ENCODE assay signal across 7 mouse cellular contexts in the genomic region with DNA sequence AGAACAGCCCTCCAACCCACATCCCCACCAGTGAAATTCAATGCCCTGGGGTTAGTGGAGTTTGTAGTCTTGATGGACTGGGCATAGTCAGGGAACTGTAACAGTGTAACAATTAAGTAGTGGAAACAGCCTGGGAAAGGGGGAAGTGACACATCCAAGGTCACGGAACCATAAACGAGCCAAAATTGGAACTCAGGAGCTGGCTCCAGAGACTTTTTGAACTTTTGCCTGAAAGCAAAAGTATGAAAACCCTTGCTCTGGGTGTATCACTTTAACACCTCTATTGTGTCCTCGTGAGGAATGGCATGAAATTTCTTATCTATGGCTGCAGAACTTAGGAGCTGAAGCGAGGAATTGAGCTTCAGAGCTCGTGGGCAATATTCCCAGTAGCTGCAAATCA. TPM values are rescaled to one million over a fixed set of nuclear protein-coding genes. Genes with fewer than 3 reads are reported as not detected.
DNase-seq lines count a peak whose midpoint lies in the region; ATAC-seq lines count a peak whose summit lies in the region.

No protein-coding gene starts in this region.

- peak overlapping the region; percentile 70 for H3K4me2 ChIP-seq in lung, embryonic 15.5 days
- H3K4me2 ChIP-seq in forebrain, embryonic 11.5 days (ENCODE audit: low read depth, low read length, severe bottlenecking): peak overlapping the region; percentile 73; the same call in 1 of the 2 replicates
- H3K4me2 ChIP-seq in limb, embryonic 12.5 days: peak overlapping the region; percentile 89
- peak overlapping the region; percentile 76 for H3K4me2 ChIP-seq in stomach, embryonic 15.5 days

- peak overlapping the region; percentile 93 for H3K9ac ChIP-seq in lung, embryonic 15.5 days
- peak overlapping the region; percentile 92; the same call in 1 of the 2 replicates for H3K9ac ChIP-seq in forebrain, embryonic 11.5 days (ENCODE audit: low read length)
- H3K9ac ChIP-seq in limb, embryonic 12.5 days (replicated peaks): 0 out of 2 replicates have a peak overlapping the region, but pooled peaks have one; percentile 88
- no peak overlapping the region for H3K9ac ChIP-seq in stomach, embryonic 15.5 days

- H3K36me3 ChIP-seq in lung, embryonic 15.5 days: no peaks in the 10 kb centered on the region
- no peaks in the 10 kb centered on the region for H3K36me3 ChIP-seq in forebrain, embryonic 11.5 days (ENCODE audit: control insufficient read depth, insufficient read depth, low read length)
- H3K36me3 ChIP-seq in limb, embryonic 12.5 days: no peaks in the 10 kb centered on the region
- no peaks in the 10 kb centered on the region for H3K36me3 ChIP-seq in stomach, embryonic 15.5 days

- H3K9me3 ChIP-seq in lung, embryonic 15.5 days: no peaks in the 10 kb centered on the region
- no peaks in the 10 kb centered on the region; the same call in 1 of the 2 replicates for H3K9me3 ChIP-seq in forebrain, embryonic 11.5 days (ENCODE audit: control insufficient read depth, low read length)
- H3K9me3 ChIP-seq in limb, embryonic 12.5 days: no peaks in the 10 kb centered on the region
- no peaks in the 10 kb centered on the region for H3K9me3 ChIP-seq in stomach, embryonic 15.5 days

- DNase-seq in lung, adult 18-20 months: no peak
- DNase-seq in forebrain, embryonic 11.5 days (ENCODE audit: low spot score): no peak
- DNase-seq in left cerebral cortex, adult 8-10 months (ENCODE audit: low spot score in 2 of 2): no peak
- no peak for DNase-seq in layer of hippocampus, postnatal 36 days

- H3K4me1 ChIP-seq in lung, embryonic 15.5 days: peaks cover 37% of the 10 kb centered on the region
- H3K4me1 ChIP-seq in forebrain, embryonic 11.5 days (replicated peaks; ENCODE audit: control insufficient read depth, insufficient read depth, low read length): peaks cover 4% of the 10 kb centered on the region; the same call in 1 of the 2 replicates
- H3K4me1 ChIP-seq in limb, embryonic 12.5 days (replicated peaks): peaks cover 24% of the 10 kb centered on the region
- H3K4me1 ChIP-seq in stomach, embryonic 15.5 days: peaks cover 34% of the 10 kb centered on the region

- H3K27ac ChIP-seq in lung, embryonic 15.5 days: no peak overlapping the region
- no peak overlapping the region for H3K27ac ChIP-seq in forebrain, embryonic 11.5 days (ENCODE audit: low read depth, low read length)
- no peak overlapping the region for H3K27ac ChIP-seq in limb, embryonic 12.5 days
- H3K27ac ChIP-seq in stomach, embryonic 15.5 days: peak overlapping the region; percentile 93

- H3K27me3 ChIP-seq in lung, embryonic 15.5 days: no peaks in the 10 kb centered on the region
- H3K27me3 ChIP-seq in forebrain, embryonic 11.5 days (ENCODE audit: control insufficient read depth, insufficient read depth, low read length): no peaks in the 10 kb centered on the region
- H3K27me3 ChIP-seq in limb, embryonic 12.5 days: no peaks in the 10 kb centered on the region
- no peaks in the 10 kb centered on the region for H3K27me3 ChIP-seq in stomach, embryonic 15.5 days (replicated peaks)

- no peak for ATAC-seq in lung, embryonic 15.5 days (ENCODE audit: borderline replicate concordance, extremely low read depth, low FRiP score, low TSS enrichment)
- ATAC-seq in forebrain, embryonic 11.5 days (replicated peaks; ENCODE audit: low FRiP score): no peak
- no peak for ATAC-seq in limb, embryonic 12.5 days (ENCODE audit: insufficient number of reproducible peaks, insufficient read depth, low FRiP score, low TSS enrichment, low read depth)
- no peak for ATAC-seq in stomach, embryonic 15.5 days (ENCODE audit: insufficient read depth, low FRiP score, low read depth)

- H3K4me3 ChIP-seq in lung, embryonic 15.5 days: peak overlapping the region; percentile 90
- H3K4me3 ChIP-seq in forebrain, embryonic 11.5 days (ENCODE audit: low read depth, low read length): peak overlapping the region; percentile 80
- H3K4me3 ChIP-seq in limb, embryonic 12.5 days (replicated peaks): peak overlapping the region; percentile 74
- peak overlapping the region; percentile 87 for H3K4me3 ChIP-seq in stomach, embryonic 15.5 days (replicated peaks)

- WGBS in lung, embryonic 15.5 days: 60% methylated on average over 5 of the region's 5 CpGs
- 89% methylated on average over 5 of the region's 5 CpGs for WGBS in forebrain, embryonic 11.5 days
- WGBS in limb, embryonic 12.5 days: 89% methylated on average over 5 of the region's 5 CpGs
- 69% methylated on average over 5 of the region's 5 CpGs for WGBS in stomach, embryonic 15.5 days

RNA-seq across cellular contexts. Expression of gene Zfp787, which starts 1.6 kb away (rescaled TPM):
- 24.6 and 25.4 TPM in 2 replicates for polyA plus RNA-seq in lung, embryonic 15.5 days (2015; fragmentation: Nextera tagmentation; extraction: Ambion mirVana)
- 11.2 and 12.3 TPM in 2 replicates for polyA plus RNA-seq in forebrain, embryonic 11.5 days (2014; fragmentation: Nextera tagmentation; extraction: Ambion mirVana)
- 35.2 and 36.1 TPM in 2 replicates for polyA plus RNA-seq in limb, embryonic 12.5 days (2016; fragmentation: Nextera tagmentation; extraction: Ambion mirVana)
- polyA plus RNA-seq in stomach, embryonic 15.5 days (2015; fragmentation: Nextera tagmentation; extraction: Ambion mirVana): 26.0 and 28.1 TPM in 2 replicates
- total RNA-seq in left cerebral cortex, adult 8-10 months (2022): 10 to 100 TPM; 29.2 to 35.3 (median 32.1) TPM
- 10 to 100 TPM; 23.5 to 26.5 TPM for total RNA-seq in layer of hippocampus, postnatal 36 days (2021)

RNA-seq across cellular contexts. Expression of gene Zfp444, which starts 17.9 kb away (rescaled TPM):
- polyA plus RNA-seq in lung, embryonic 15.5 days (2015; fragmentation: Nextera tagmentation; extraction: Ambion mirVana): 55.8 and 62.2 TPM in 2 replicates
- polyA plus RNA-seq in forebrain, embryonic 11.5 days (2014; fragmentation: Nextera tagmentation; extraction: Ambion mirVana): 73.9 and 82.4 TPM in 2 replicates
- polyA plus RNA-seq in limb, embryonic 12.5 days (2016; fragmentation: Nextera tagmentation; extraction: Ambion mirVana): 73.5 and 81.0 TPM in 2 replicates
- polyA plus RNA-seq in stomach, embryonic 15.5 days (2015; fragmentation: Nextera tagmentation; extraction: Ambion mirVana): 46.8 and 49.6 TPM in 2 replicates
- 10 to 100 TPM; 43.8 to 54.2 (median 49.5) TPM for total RNA-seq in left cerebral cortex, adult 8-10 months (2022)
- total RNA-seq in layer of hippocampus, postnatal 36 days (2021): 10 to 100 TPM; 52.7 to 60.6 TPM

RNA-seq across cellular contexts. Expression of gene Galp, which starts 42.7 kb away (rescaled TPM):
- not detected in 2 replicates for polyA plus RNA-seq in lung, embryonic 15.5 days (2015; fragmentation: Nextera tagmentation; extraction: Ambion mirVana)
- polyA plus RNA-seq in forebrain, embryonic 11.5 days (2014; fragmentation: Nextera tagmentation; extraction: Ambion mirVana): not detected in 2 replicates
- polyA plus RNA-seq in limb, embryonic 12.5 days (2016; fragmentation: Nextera tagmentation; extraction: Ambion mirVana): not detected in 2 replicates
- polyA plus RNA-seq in stomach, embryonic 15.5 days (2015; fragmentation: Nextera tagmentation; extraction: Ambion mirVana): not detected in 2 replicates
- not detected for total RNA-seq in left cerebral cortex, adult 8-10 months (2022)
- total RNA-seq in layer of hippocampus, postnatal 36 days (2021): not detected
